Mouse (Mus musculus): ENCODE results near the gene Mcm10. TPM values are rescaled to one million over a fixed set of nuclear protein-coding genes. Genes with fewer than 3 reads are reported as not detected.

Gene Mcm10
- total and polyA plus RNA-seq, 2 experiments from 2014 or later = 2.0 to 2.3 TPM

GRCm38 (mm10) chr2:5045269-5045965 is 32.8 kb upstream of the Mcm10 start:
- Histone ChIP-seq H3K9me3 (ENCODE audit: low read length) (no peaks in the 10 kb centered on the region), H3K4me3 (ENCODE audit: low read depth, low read length) (no peak overlapping the region), H3K27ac (ENCODE audit: low read depth, low read length) (no peak overlapping the region), H3K36me3 (ENCODE audit: insufficient read depth) (no peaks in the 10 kb centered on the region), H3K4me1 (ENCODE audit: insufficient read depth) (no peaks in the 10 kb centered on the region), H3K9ac (no peak overlapping the region), H3K27me3 (ENCODE audit: insufficient read depth, low read length) (no peaks in the 10 kb centered on the region), H3K4me2 (ENCODE audit: low read depth) (no peak overlapping the region)
- no peak for TF ChIP-seq CTCF (IDR thresholded peaks at IDR 0.05; ENCODE audit: low read depth)
- WGBS = 28% methylated on average over 13 of the region's 13 CpGs
- DNase-seq (no peak), ATAC-seq (no peak)

DNA sequence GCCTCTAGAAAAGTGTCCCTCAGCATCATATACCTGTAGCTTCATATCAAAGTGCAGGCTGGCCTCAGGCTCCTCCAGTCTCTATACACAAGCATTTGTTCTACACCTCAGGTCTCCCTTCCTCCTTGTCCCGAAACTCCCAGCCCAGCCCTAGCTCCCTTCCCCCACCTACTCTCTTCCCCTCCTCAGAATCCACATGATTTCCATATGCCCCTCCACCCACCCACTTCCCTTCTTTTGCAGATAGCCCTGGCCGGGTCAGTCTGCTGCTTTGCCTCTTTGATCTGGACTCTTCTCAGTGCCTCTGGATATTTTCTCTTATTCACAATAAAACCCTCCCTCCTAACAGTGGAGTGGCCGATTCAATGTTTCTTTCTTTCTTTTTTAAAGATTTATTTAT is 31.7 kb upstream of the Mcm10 start:
- WGBS = 73% methylated on average over 3 of the region's 3 CpGs

GRCm38 (mm10) chr2:5043476-5043761 is 30.8 kb upstream of the Mcm10 start:
- no peak overlapping the region for H3K9ac ChIP-seq
- no peak overlapping the region for H3K4me3 ChIP-seq (ENCODE audit: low read depth, low read length)
- H3K36me3 ChIP-seq (ENCODE audit: insufficient read depth) = no peaks in the 10 kb centered on the region
- H3K4me1 ChIP-seq (ENCODE audit: insufficient read depth) = no peaks in the 10 kb centered on the region; the same call in 1 of the 2 replicates
- no peaks in the 10 kb centered on the region for H3K27me3 ChIP-seq (ENCODE audit: insufficient read depth, low read length)
- ATAC-seq (no peak), DNase-seq (no peak)
- H3K27ac ChIP-seq (ENCODE audit: low read depth, low read length) = no peak overlapping the region
- WGBS = 97% methylated on average over 2 of the region's 2 CpGs
- no peak overlapping the region for H3K4me2 ChIP-seq (ENCODE audit: low read depth)
- H3K9me3 ChIP-seq (ENCODE audit: low read length) = no peaks in the 10 kb centered on the region
- no peak for TF ChIP-seq CTCF (IDR thresholded peaks at IDR 0.05; ENCODE audit: low read depth)

More for the DNA sequence above, 31.7 kb upstream of the Mcm10 start:
- Histone ChIP-seq H3K27me3 (ENCODE audit: insufficient read depth, low read length) (no peaks in the 10 kb centered on the region), H3K9me3 (ENCODE audit: low read length) (no peaks in the 10 kb centered on the region), H3K4me3 (ENCODE audit: low read depth, low read length) (no peak overlapping the region), H3K4me2 (ENCODE audit: low read depth) (no peak overlapping the region), H3K36me3 (ENCODE audit: insufficient read depth) (no peaks in the 10 kb centered on the region), H3K9ac (no peak overlapping the region), H3K27ac (ENCODE audit: low read depth, low read length) (no peak overlapping the region), H3K4me1 (ENCODE audit: insufficient read depth) (no peaks in the 10 kb centered on the region)
- ATAC-seq = no peak
- TF ChIP-seq CTCF (IDR thresholded peaks at IDR 0.05; ENCODE audit: low read depth) = no peak
- DNase-seq = no peak

GRCm38 (mm10) chr2:5042616-5043475 is 30.3 kb upstream of the Mcm10 start:
- Histone ChIP-seq H3K4me1 (ENCODE audit: insufficient read depth) (no peaks in the 10 kb centered on the region; the same call in 1 of the 2 replicates), H3K27me3 (ENCODE audit: insufficient read depth, low read length) (no peaks in the 10 kb centered on the region), H3K36me3 (ENCODE audit: insufficient read depth) (no peaks in the 10 kb centered on the region), H3K9ac (no peak overlapping the region), H3K9me3 (ENCODE audit: low read length) (no peaks in the 10 kb centered on the region), H3K4me3 (ENCODE audit: low read depth, low read length) (no peak overlapping the region), H3K27ac (ENCODE audit: low read depth, low read length) (no peak overlapping the region), H3K4me2 (ENCODE audit: low read depth) (no peak overlapping the region)
- TF ChIP-seq CTCF (IDR thresholded peaks at IDR 0.05; ENCODE audit: low read depth) = no peak
- DNase-seq (no peak), ATAC-seq (no peak)
- 75% methylated on average over 11 of the region's 11 CpGs for WGBS

- H3K9ac ChIP-seq = no peak overlapping the region
- H3K4me1 ChIP-seq (ENCODE audit: insufficient read depth) = no peaks in the 10 kb centered on the region; the same call in 1 of the 2 replicates
- H3K27me3 ChIP-seq (ENCODE audit: insufficient read depth, low read length) = no peaks in the 10 kb centered on the region
- DNase-seq (no peak), ATAC-seq (no peak)
- H3K36me3 ChIP-seq (ENCODE audit: insufficient read depth) = no peaks in the 10 kb centered on the region
- WGBS = 86% methylated on average over 5 of the region's 5 CpGs
- H3K27ac ChIP-seq (ENCODE audit: low read depth, low read length) = no peak overlapping the region
- H3K4me3 ChIP-seq (ENCODE audit: low read depth, low read length) = no peak overlapping the region
- H3K4me2 ChIP-seq (ENCODE audit: low read depth) = no peak overlapping the region
- TF ChIP-seq CTCF (IDR thresholded peaks at IDR 0.05; ENCODE audit: low read depth) = no peak
- H3K9me3 ChIP-seq (ENCODE audit: low read length) = no peaks in the 10 kb centered on the region
Observed at GRCm38 (mm10) chr2:5041854-5042253, 29.3 kb upstream of the Mcm10 start.

DNA sequence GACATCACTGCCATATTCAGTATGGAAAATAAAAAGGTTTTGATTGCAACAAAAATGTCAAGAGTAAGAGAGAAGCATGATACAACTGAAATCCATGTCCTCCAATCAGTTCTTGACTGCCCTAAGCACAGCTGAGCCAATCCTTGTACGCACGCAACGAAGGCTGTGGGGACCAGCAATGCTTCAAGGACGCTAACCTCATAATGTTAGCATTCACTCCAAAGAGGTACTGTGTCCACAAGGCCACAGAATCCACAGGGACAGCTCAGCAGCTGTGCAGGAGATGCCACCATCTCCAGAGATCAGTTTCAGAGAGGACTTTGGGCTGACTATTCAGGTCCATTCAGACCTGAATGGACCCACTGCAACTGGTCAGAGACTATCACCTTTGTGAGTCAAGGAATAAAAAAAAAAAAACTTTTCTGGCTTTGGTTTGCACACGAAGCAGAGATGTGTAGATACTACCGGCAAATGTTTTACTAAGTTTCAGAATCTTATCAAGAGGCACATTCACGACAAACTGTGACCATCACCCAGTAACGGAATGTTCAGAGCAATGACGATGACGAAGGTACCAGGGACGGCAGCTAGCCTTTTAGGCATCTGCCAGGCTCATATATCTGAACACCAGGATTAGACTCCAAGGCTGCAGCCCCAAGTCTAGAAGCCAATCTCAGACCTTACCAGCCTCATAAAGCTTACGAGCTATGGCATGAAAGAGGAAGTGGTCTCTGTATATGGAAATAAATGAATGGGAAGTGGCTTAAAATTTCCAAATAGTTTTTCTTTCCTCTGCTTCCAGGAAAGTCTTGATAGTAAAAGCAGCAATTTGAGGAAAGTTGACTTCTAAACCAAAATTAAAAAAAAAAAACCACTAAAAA is 27.9 kb upstream of the Mcm10 start:
- Histone ChIP-seq H3K9me3 (ENCODE audit: low read length) (no peaks in the 10 kb centered on the region), H3K9ac (no peak overlapping the region), H3K4me1 (ENCODE audit: insufficient read depth) (peaks cover 3% of the 10 kb centered on the region; the same call in 1 of the 2 replicates), H3K27ac (ENCODE audit: low read depth, low read length) (no peak overlapping the region), H3K4me2 (ENCODE audit: low read depth) (no peak overlapping the region), H3K4me3 (ENCODE audit: low read depth, low read length) (no peak overlapping the region), H3K27me3 (ENCODE audit: insufficient read depth, low read length) (no peaks in the 10 kb centered on the region), H3K36me3 (ENCODE audit: insufficient read depth) (no peaks in the 10 kb centered on the region)
- no peak for DNase-seq
- WGBS = 92% methylated on average over 12 of the region's 12 CpGs
- no peak for ATAC-seq
- no peak for TF ChIP-seq CTCF (IDR thresholded peaks at IDR 0.05; ENCODE audit: low read depth)
